Mouse (Mus musculus) lung, embryonic 14.5 days (tissue): ENCODE data around the gene Ube2v1. TPM values are rescaled to one million over a fixed set of nuclear protein-coding genes. Genes with fewer than 3 reads are reported as not detected.

Experiments used
- ATAC-seq: fragments of 200-750 bp; cut with Nextera tagmentation; 2 replicates; pipeline ENCODE4 v1.8.0; 2017; ENCODE audit warnings: mild to moderate bottlenecking, moderate TSS enrichment, moderate library complexity; ENCODE audit not compliant: insufficient read depth
- DNase-seq: peaks from one replicate; pipeline ENCODE4 v3.0.0-alpha.2; 2015
- H3K27ac ChIP-seq: fragments of 300-500 bp; sonication (generic); 2 replicates; pipeline ENCODE4 v1.5.1; 2014; ENCODE audit warnings: low read depth, mild to moderate bottlenecking, moderate library complexity
- H3K27me3 ChIP-seq: fragments of 300-500 bp; sonication (generic); 2 replicates; pipeline ENCODE4 v1.6.1; 2014; ENCODE audit warnings: low read length, control low read depth; ENCODE audit not compliant: insufficient read depth
- H3K36me3 ChIP-seq: fragments of 300-500 bp; sonication (generic); 2 replicates; pipeline ENCODE4 v1.6.1; 2014; ENCODE audit warnings: control low read depth; ENCODE audit not compliant: insufficient read depth
- H3K4me1 ChIP-seq: fragments of 300-500 bp; sonication (generic); 2 replicates; pipeline ENCODE4 v1.6.1; 2014; ENCODE audit warnings: antibody characterized with exemption, control low read depth; ENCODE audit not compliant: insufficient read depth
- H3K4me2 ChIP-seq: fragments of 300-500 bp; sonication (generic); 2 replicates; pipeline ENCODE4 v1.6.1; 2014; ENCODE audit warnings: mild to moderate bottlenecking
- H3K4me3 ChIP-seq: fragments of 300-500 bp; sonication (generic); 2 replicates; pipeline ENCODE4 v1.5.1; 2014; ENCODE audit warnings: low read depth, low read length
- H3K9ac ChIP-seq: fragments of 300-500 bp; sonication (generic); 2 replicates; pipeline ENCODE4 v1.6.1; 2014
- H3K9me3 ChIP-seq: fragments of 300-500 bp; sonication (generic); 2 replicates; pipeline ENCODE4 v1.6.1; 2016; ENCODE audit warnings: low read depth, low read length, control low read depth
- CTCF ChIP-seq: IDR thresholded peaks from 2 replicates; pipeline ENCODE4 v1.5.1; 2016; ENCODE audit warnings: antibody characterized with exemption, low read depth
- WGBS: fragments of 180-500 bp; shearing (Covaris S2); extraction: QIAGEN DNeasy Blood & Tissue Kit; methylation state at CpG from one replicate; pipeline ENCODE4 v1.1.7; 2014; 5-methylcytosine and 5-hydroxymethylcytosine counted together
- polyA plus RNA-seq: library from polyadenylated mRNA; unstranded; fragments of >200 nt; fragmentation: Nextera tagmentation; extraction: Ambion mirVana; gene quantifications from 2 replicates; pipeline ENCODE4 v1.2.1, GENCODE M21; 2014

Gene Ube2v1
- polyA plus RNA-seq: 275 and 293 TPM in 2 replicates

GRCm38 (mm10) chr2:167631591-167632448, at the start of gene Ube2v1:
TSS of gene Ube2v1 (minus strand) at chr2:167632095.
- Histone ChIP-seq H3K9me3 (no peaks in the 10 kb centered on the region), H3K4me2 (peak within 1 kb of the TSS; percentile 84), H3K4me1 (peaks cover 18% of the 10 kb centered on the region; the same call in 1 of the 2 replicates), H3K27ac (peak within 1 kb of the TSS; percentile 76), H3K4me3 (peak within 1 kb of the TSS; percentile 85), H3K27me3 (no peaks in the 10 kb centered on the region), H3K9ac (peak within 1 kb of the TSS; percentile 86), H3K36me3 (peaks cover 22% of the 10 kb centered on the region)
- peak; percentile 98 for DNase-seq
- WGBS: under 1% methylated on average over 84 of the region's 87 CpGs
- TF ChIP-seq CTCF: peak; percentile 51
- peak; percentile 71 for ATAC-seq

GRCm38 (mm10) chr2:167680657-167681056, 48.8 kb upstream of the Ube2v1 start:
- WGBS: 43% methylated on average over 5 of the region's 5 CpGs
- H3K27me3 ChIP-seq: no peaks in the 10 kb centered on the region
- H3K36me3 ChIP-seq: no peaks in the 10 kb centered on the region
- H3K9me3 ChIP-seq: no peaks in the 10 kb centered on the region
- no peak overlapping the region for H3K9ac ChIP-seq
- no peak overlapping the region for H3K4me2 ChIP-seq
- ATAC-seq (no peak), DNase-seq (peak; percentile 75)
- H3K4me3 ChIP-seq: no peak overlapping the region
- no peaks in the 10 kb centered on the region for H3K4me1 ChIP-seq
- TF ChIP-seq CTCF: peak; percentile 73
- H3K27ac ChIP-seq: no peak overlapping the region

DNA sequence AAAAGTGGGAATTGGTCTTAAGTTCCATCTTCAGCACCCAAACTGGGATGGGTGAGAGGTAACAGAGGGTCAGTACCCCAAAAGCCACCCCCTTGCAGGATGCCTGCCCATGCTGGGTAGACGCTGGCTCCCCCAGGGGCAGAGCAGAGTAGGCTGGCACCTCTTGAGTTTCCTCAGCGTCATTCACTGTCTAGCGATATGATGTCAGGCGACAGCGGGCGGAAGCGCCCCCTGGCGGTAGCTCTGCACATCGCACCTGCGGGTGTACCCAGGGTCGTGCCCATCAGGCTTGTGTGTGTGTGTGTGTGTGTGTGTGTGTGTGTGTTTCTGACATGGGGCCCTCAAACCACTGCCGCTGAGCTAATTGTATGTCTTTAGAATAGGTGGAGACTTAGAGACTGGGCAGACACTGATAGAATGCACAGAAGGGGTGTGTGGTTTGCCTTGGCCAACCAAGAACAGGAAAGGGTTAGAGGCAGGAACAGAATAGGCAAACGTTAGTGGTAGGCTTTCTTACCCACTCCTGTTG, 48.1 kb upstream of the Ube2v1 start:
- Histone ChIP-seq H3K9me3 (no peaks in the 10 kb centered on the region), H3K4me3 (no peak overlapping the region), H3K27ac (no peak overlapping the region), H3K9ac (no peak overlapping the region), H3K27me3 (no peaks in the 10 kb centered on the region), H3K36me3 (no peaks in the 10 kb centered on the region), H3K4me1 (no peaks in the 10 kb centered on the region), H3K4me2 (no peak overlapping the region)
- ATAC-seq (peak; percentile 76), DNase-seq (peak; percentile 91)
- TF ChIP-seq CTCF: peak; percentile 99
- 3% methylated on average over 13 of the region's 13 CpGs for WGBS

DNA sequence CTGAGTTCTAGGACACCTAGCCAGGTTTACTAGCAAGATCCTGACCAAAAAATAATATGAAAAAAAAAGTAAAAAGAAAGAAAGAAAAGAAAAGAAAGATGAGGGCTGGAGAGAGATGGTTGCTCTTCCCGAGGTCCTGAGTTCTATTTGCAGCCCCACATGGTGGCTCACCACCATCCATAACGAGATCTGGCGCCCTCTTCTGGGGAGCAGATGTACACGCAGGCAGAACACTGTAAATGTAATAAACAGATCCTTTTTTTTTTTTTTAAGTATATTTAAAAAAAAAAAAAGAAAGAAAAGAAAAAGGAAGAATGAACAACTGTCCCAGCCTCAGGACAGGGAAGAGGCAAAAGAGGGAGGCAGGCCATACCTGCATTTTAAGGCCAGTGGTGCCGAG, 46.7 kb upstream of the Ube2v1 start:
- no peaks in the 10 kb centered on the region for H3K36me3 ChIP-seq
- H3K9me3 ChIP-seq: no peaks in the 10 kb centered on the region
- 49% methylated on average over 5 of the region's 5 CpGs for WGBS
- no peaks in the 10 kb centered on the region for H3K27me3 ChIP-seq
- TF ChIP-seq CTCF: peak; percentile 56
- H3K4me3 ChIP-seq: no peak overlapping the region
- no peak overlapping the region for H3K27ac ChIP-seq
- DNase-seq (peak; percentile 45), ATAC-seq (no peak)
- H3K4me2 ChIP-seq: no peak overlapping the region
- H3K9ac ChIP-seq: no peak overlapping the region
- no peaks in the 10 kb centered on the region for H3K4me1 ChIP-seq

DNA sequence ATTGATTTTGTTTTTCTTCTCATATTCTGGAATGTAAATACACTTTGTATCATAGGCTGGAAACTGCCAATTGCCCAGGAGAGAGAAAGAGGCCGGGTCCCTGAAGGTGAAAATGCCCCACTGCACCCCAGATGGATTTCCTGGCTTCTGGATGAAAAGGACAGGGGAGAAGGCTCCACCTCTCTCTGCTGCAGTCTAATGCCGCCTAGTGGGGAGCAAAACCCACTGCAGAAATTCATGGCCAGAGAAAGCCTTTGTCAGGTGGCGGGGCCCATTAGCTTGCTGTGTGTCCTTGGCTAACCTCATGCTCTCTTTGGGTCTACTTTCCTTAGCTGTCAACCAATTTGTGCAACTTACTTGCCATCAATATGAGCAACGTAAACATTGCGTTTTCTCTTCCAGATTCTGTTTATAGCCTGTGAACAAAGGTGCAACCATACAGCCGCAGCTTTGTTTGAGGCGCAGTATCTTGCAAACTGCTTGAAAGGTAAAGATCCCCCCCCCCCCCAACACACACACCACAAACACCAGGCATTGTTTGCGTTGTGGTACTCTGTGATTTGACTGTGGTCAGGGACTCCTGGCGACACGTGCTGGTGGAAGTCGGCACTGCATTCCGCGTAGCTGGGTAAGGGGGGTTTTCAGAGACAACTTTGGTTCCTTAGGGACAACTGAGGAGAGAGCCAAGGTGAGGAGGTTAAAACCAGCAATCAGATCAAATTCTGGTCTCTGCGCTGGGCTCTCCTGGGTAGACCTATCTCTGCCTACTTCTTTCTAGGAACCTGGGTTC, 43.4 kb upstream of the Ube2v1 start:
- no peaks in the 10 kb centered on the region for H3K9me3 ChIP-seq
- H3K27me3 ChIP-seq: no peaks in the 10 kb centered on the region
- H3K9ac ChIP-seq: no peak overlapping the region
- no peak overlapping the region for H3K27ac ChIP-seq
- H3K36me3 ChIP-seq: no peaks in the 10 kb centered on the region
- 35% methylated on average over 14 of the region's 14 CpGs for WGBS
- H3K4me1 ChIP-seq: no peaks in the 10 kb centered on the region
- H3K4me2 ChIP-seq: no peak overlapping the region
- H3K4me3 ChIP-seq: no peak overlapping the region
- TF ChIP-seq CTCF: peak; percentile 76
- ATAC-seq: no peak
- peak; percentile 74 for DNase-seq

DNA sequence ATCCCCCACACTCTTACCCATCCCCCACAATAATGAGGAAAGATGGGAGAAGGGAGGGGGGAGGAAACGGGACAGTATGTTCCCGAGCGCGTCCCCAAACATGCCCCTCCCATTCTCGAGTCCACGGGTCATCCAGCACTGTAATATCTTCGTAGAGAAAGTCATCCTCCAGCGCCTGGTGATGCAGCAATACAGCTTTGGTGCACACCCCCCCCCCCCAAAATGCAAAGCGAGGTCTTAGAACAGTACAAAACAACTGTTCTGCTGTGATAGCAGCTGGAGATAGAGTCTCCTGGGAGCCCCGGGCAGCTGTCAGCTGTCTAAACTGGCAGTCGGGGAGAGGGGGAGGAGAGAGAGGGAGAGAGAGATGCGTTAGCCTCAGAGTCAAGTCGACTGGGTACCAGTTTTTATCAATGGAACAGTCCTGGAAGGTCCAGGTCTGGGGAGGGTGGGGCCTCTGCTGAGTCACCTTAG, 40.4 kb upstream of the Ube2v1 start:
- Histone ChIP-seq H3K9me3 (no peaks in the 10 kb centered on the region), H3K4me3 (no peak overlapping the region), H3K4me1 (no peaks in the 10 kb centered on the region), H3K36me3 (no peaks in the 10 kb centered on the region), H3K4me2 (peak overlapping the region; percentile 35; the same call in 1 of the 2 replicates), H3K9ac (no peak overlapping the region), H3K27ac (no peak overlapping the region), H3K27me3 (no peaks in the 10 kb centered on the region)
- 18% methylated on average over 13 of the region's 13 CpGs for WGBS
- DNase-seq (peak; percentile 43), ATAC-seq (peak; percentile 52; the same call in 1 of the 2 replicates)
- TF ChIP-seq CTCF: no peak
